Mouse (Mus musculus) embryonic facial prominence, embryonic 15.5 days (tissue): ENCODE data around the gene Pde4c. TPM values are rescaled to one million over a fixed set of nuclear protein-coding genes. Genes with fewer than 3 reads are reported as not detected.

Experiments used
- ATAC-seq: fragments of 200-750 bp; cut with Nextera tagmentation; 2 replicates; pipeline ENCODE4 v1.8.0; 2017; ENCODE audit warnings: low read depth, moderate TSS enrichment; ENCODE audit not compliant: insufficient number of reproducible peaks, low FRiP score, low TSS enrichment
- H3K27ac ChIP-seq: fragments of 300-500 bp; sonication (generic); replicated peaks from 2 replicates; pipeline ENCODE4 v1.5.1; 2015; ENCODE audit warnings: mild to moderate bottlenecking, inconsistent platforms
- H3K27me3 ChIP-seq: fragments of 300-500 bp; sonication (generic); 2 replicates; pipeline ENCODE4 v1.6.1; 2015; ENCODE audit warnings: inconsistent platforms
- H3K36me3 ChIP-seq: fragments of 300-500 bp; sonication (generic); 2 replicates; pipeline ENCODE4 v1.6.1; 2015; ENCODE audit warnings: mild to moderate bottlenecking, inconsistent platforms
- H3K4me1 ChIP-seq: fragments of 300-500 bp; sonication (generic); 2 replicates; pipeline ENCODE4 v1.6.1; 2015; ENCODE audit warnings: inconsistent platforms
- H3K4me2 ChIP-seq: fragments of 300-500 bp; sonication (generic); replicated peaks from 2 replicates; pipeline ENCODE4 v1.6.1; 2015; ENCODE audit warnings: mild to moderate bottlenecking, inconsistent platforms
- H3K4me3 ChIP-seq: fragments of 300-500 bp; sonication (generic); replicated peaks from 2 replicates; pipeline ENCODE4 v1.5.1; 2015; ENCODE audit warnings: mild to moderate bottlenecking, inconsistent platforms
- H3K9ac ChIP-seq: fragments of 300-500 bp; sonication (generic); 2 replicates; pipeline ENCODE4 v1.6.1; 2015; ENCODE audit warnings: inconsistent platforms
- H3K9me3 ChIP-seq: fragments of 300-500 bp; sonication (generic); replicated peaks from 2 replicates; pipeline ENCODE4 v1.6.1; 2016; ENCODE audit warnings: inconsistent platforms
- whole genome bisulfite sequencing: fragments of 180-500 bp; shearing (Covaris S2); methylation state at CpG from one replicate; pipeline ENCODE4 v1.1.7; 2015; 5-methylcytosine and 5-hydroxymethylcytosine counted together
- polyA plus RNA-seq: library from polyadenylated mRNA; unstranded; fragments of >200 nt; fragmentation: Nextera tagmentation; extraction: Ambion mirVana; gene quantifications from 2 replicates; pipeline ENCODE4 v1.2.1, GENCODE M21; 2015

The Pde4c gene
- polyA plus RNA-seq, 1 experiment from 2014 or later: 0.29 TPM

DNA sequence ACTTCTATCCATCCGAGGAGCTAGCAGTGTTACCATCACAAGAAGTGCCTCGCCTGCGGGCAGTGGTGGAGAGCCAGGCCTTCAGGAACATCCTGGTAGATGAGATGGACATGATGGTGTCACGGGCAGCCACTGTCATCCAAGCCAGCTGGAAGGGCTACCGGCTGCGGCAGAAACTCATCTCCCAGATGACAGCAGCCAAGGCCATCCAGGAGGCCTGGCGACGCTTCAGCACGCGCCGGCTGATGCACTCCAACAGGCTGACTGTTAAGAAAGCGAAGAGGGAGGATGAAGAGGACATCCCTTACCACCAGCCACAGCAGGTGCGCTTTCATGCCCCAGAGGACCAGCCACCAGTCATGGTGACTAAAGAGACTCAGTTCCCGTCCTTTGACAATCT, 15.2 kb upstream of the Pde4c start:
- WGBS: 86% methylated on average over 14 of the region's 14 CpGs

DNA sequence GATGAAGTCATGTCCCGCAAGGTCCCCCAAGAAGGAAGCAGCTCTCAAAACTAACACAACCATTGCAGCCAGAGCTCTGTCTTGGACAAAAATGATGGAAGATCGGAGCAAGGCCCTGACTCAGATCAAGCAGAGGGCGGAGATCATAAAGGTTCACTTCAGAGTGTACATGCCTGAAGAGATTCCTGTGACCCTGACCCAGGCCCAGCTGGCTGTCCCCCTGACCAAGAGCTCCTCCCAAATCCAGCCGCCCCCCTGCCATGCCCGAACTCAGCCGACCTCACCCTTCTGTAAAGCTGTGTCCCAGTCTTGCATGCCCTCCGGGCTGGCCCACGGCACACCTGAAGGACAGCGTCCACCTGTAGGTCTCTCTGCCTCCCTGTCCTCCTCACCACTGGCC, 13.7 kb upstream of the Pde4c start:
- Histone ChIP-seq H3K9me3 (no peaks in the 10 kb centered on the region), H3K36me3 (no peaks in the 10 kb centered on the region), H3K27ac (no peak overlapping the region), H3K27me3 (no peaks in the 10 kb centered on the region), H3K4me1 (no peaks in the 10 kb centered on the region), H3K9ac (no peak overlapping the region), H3K4me3 (no peak overlapping the region), H3K4me2 (no peak overlapping the region)
- 84% methylated on average over 9 of the region's 9 CpGs for WGBS
- ATAC-seq: no peak

More for the DNA sequence above, 15.2 kb upstream of the Pde4c start:
- no peak for ATAC-seq
- H3K4me1 ChIP-seq: no peaks in the 10 kb centered on the region
- no peaks in the 10 kb centered on the region for H3K36me3 ChIP-seq
- no peak overlapping the region for H3K4me2 ChIP-seq
- H3K4me3 ChIP-seq: no peak overlapping the region
- H3K9me3 ChIP-seq: no peaks in the 10 kb centered on the region
- no peaks in the 10 kb centered on the region for H3K27me3 ChIP-seq
- H3K9ac ChIP-seq: no peak overlapping the region
- no peak overlapping the region for H3K27ac ChIP-seq

DNA sequence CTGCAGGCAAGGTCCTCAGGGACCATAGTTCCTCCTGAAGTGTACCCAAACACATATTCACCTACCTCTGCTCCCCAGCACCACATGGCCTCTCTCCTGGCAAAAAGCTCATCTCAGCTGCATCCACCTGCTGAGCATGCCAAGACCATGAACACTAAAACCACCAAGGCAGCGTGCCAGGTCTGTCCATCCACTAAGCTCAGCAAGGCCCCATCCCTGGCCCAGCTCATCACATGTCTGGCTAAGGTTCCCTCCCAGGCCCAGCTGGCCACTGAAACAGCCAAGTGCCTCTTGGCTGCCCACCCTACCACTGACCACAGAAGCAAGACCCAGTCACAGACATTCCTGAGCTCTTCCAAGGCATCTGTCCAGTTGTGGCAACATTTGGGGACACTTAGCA, 13.2 kb upstream of the Pde4c start:
- Histone ChIP-seq H3K27me3 (no peaks in the 10 kb centered on the region), H3K9ac (no peak overlapping the region), H3K9me3 (no peaks in the 10 kb centered on the region), H3K36me3 (no peaks in the 10 kb centered on the region), H3K4me3 (no peak overlapping the region), H3K4me2 (no peak overlapping the region), H3K4me1 (no peaks in the 10 kb centered on the region), H3K27ac (no peak overlapping the region)
- no peak for ATAC-seq
- WGBS: 86% methylated on average over 1 of the region's 1 CpGs

- no peak overlapping the region for H3K27ac ChIP-seq
- no peaks in the 10 kb centered on the region for H3K4me1 ChIP-seq
- no peak overlapping the region for H3K9ac ChIP-seq
- no peak overlapping the region for H3K4me3 ChIP-seq
- WGBS: 79% methylated on average over 11 of the region's 11 CpGs
- no peaks in the 10 kb centered on the region for H3K9me3 ChIP-seq
- H3K36me3 ChIP-seq: no peaks in the 10 kb centered on the region
- H3K27me3 ChIP-seq: no peaks in the 10 kb centered on the region
- ATAC-seq: no peak
- no peak overlapping the region for H3K4me2 ChIP-seq
Measured at GRCm38 (mm10) chr8:70711041-70711440, 12.5 kb upstream of the Pde4c start.

DNA sequence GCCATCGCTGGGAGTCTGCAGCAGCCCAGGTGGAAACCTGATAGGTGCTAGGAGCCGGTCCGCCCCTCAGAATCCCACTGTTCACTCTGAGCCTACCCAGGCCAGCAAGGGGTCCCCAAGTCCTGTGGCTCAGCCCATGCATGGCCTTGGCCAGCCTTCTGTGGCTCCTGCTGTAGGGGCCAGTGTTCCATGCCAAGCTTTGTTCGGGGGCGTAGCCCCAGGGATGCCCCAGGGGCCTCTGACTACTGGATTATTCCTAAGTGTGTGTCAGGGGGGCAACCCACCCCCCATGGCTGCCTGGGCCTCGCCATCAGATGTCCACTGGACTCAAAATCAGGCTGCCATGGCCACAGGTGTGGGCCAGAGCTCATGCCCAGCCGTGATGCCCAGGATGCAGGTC, 9.5 kb upstream of the Pde4c start:
- 77% methylated on average over 7 of the region's 7 CpGs for WGBS
- Histone ChIP-seq H3K36me3 (no peaks in the 10 kb centered on the region), H3K9ac (no peak overlapping the region), H3K4me1 (no peaks in the 10 kb centered on the region), H3K27me3 (no peaks in the 10 kb centered on the region), H3K9me3 (no peaks in the 10 kb centered on the region), H3K4me3 (no peak overlapping the region), H3K27ac (no peak overlapping the region), H3K4me2 (no peak overlapping the region)
- ATAC-seq: no peak

GRCm38 (mm10) chr8:70715086-70715485, 8.4 kb upstream of the Pde4c start:
- 60% methylated on average over 2 of the region's 2 CpGs for WGBS
- H3K9me3 ChIP-seq: no peaks in the 10 kb centered on the region
- H3K27ac ChIP-seq: no peak overlapping the region
- no peak overlapping the region for H3K4me2 ChIP-seq
- no peak for ATAC-seq
- no peaks in the 10 kb centered on the region for H3K36me3 ChIP-seq
- H3K4me3 ChIP-seq: no peak overlapping the region
- no peaks in the 10 kb centered on the region for H3K27me3 ChIP-seq
- H3K4me1 ChIP-seq: no peaks in the 10 kb centered on the region
- H3K9ac ChIP-seq: no peak overlapping the region

- Histone ChIP-seq H3K27me3 (no peaks in the 10 kb centered on the region), H3K27ac (no peak overlapping the region), H3K4me3 (no peak overlapping the region), H3K4me1 (no peaks in the 10 kb centered on the region), H3K9me3 (no peaks in the 10 kb centered on the region), H3K36me3 (no peaks in the 10 kb centered on the region), H3K9ac (no peak overlapping the region), H3K4me2 (no peak overlapping the region)
- 83% methylated on average over 40 of the region's 40 CpGs for whole genome bisulfite sequencing
- ATAC-seq: no peak
Measured at GRCm38 (mm10) chr8:70716521-70717400, 6.8 kb upstream of the Pde4c start.

- no peak for ATAC-seq
- H3K4me2 ChIP-seq: no peak within 1 kb of the TSS
- H3K9ac ChIP-seq: no peak within 1 kb of the TSS
- H3K4me1 ChIP-seq: no peaks in the 10 kb centered on the region
- no peak within 1 kb of the TSS for H3K4me3 ChIP-seq
- H3K27me3 ChIP-seq: no peaks in the 10 kb centered on the region
- H3K36me3 ChIP-seq: no peaks in the 10 kb centered on the region
- 3% methylated on average over 16 of the region's 19 CpGs for WGBS
- no peak within 1 kb of the TSS for H3K27ac ChIP-seq
- no peaks in the 10 kb centered on the region for H3K9me3 ChIP-seq
Measured at GRCm38 (mm10) chr8:70718297-70718696, 5.2 kb upstream of the Pde4c start, which contains the start of gene Gm3336. Gm3336 (plus strand) TSS chr8:70718543.

- Histone ChIP-seq H3K4me3 (no peak overlapping the region), H3K9me3 (no peaks in the 10 kb centered on the region), H3K9ac (no peak overlapping the region), H3K27me3 (no peaks in the 10 kb centered on the region), H3K27ac (no peak overlapping the region), H3K4me1 (no peaks in the 10 kb centered on the region), H3K36me3 (no peaks in the 10 kb centered on the region), H3K4me2 (no peak overlapping the region)
- no peak for ATAC-seq
- WGBS: 55% methylated on average over 9 of the region's 9 CpGs
Measured at GRCm38 (mm10) chr8:70719796-70720270, 3.7 kb upstream of the Pde4c start.

DNA sequence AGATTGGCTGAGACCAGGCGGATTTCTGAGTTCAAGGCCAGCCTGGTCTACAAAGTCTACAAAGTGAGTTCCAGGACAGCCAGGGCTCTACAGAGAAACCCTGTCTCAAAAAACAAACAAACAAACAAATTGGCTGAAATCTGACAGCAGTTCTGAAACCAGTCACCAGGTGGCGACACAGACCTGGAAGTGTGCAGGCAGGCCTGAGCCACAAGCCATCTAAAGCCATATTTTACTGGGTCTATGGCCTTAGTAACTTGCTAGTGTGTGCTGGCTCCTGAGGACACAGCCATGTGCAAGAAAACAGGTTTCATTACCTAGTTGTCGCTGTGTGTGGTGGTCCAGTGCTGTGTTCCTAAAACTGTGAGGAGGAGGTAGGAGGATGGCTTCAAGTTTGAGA, 2.8 kb upstream of the Pde4c start:
- no peaks in the 10 kb centered on the region for H3K4me1 ChIP-seq
- H3K4me3 ChIP-seq: no peak overlapping the region
- H3K9me3 ChIP-seq: no peaks in the 10 kb centered on the region
- H3K36me3 ChIP-seq: no peaks in the 10 kb centered on the region
- H3K27ac ChIP-seq: no peak overlapping the region
- ATAC-seq: 0 out of 2 replicates have a peak, but pooled peaks have one; percentile 43
- WGBS: 1% methylated on average over 3 of the region's 3 CpGs
- H3K27me3 ChIP-seq: peaks cover 2% of the 10 kb centered on the region; the same call in 1 of the 2 replicates
- no peak overlapping the region for H3K9ac ChIP-seq
- H3K4me2 ChIP-seq: no peak overlapping the region

GRCm38 (mm10) chr8:70721601-70722000, 1.9 kb upstream of the Pde4c start:
- no peaks in the 10 kb centered on the region for H3K4me1 ChIP-seq
- 80% methylated on average over 8 of the region's 8 CpGs for WGBS
- ATAC-seq: no peak
- no peak overlapping the region for H3K4me3 ChIP-seq
- no peaks in the 10 kb centered on the region for H3K9me3 ChIP-seq
- peaks cover 10% of the 10 kb centered on the region for H3K27me3 ChIP-seq
- no peak overlapping the region for H3K27ac ChIP-seq
- no peaks in the 10 kb centered on the region for H3K36me3 ChIP-seq
- H3K4me2 ChIP-seq: no peak overlapping the region
- no peak overlapping the region for H3K9ac ChIP-seq

GRCm38 (mm10) chr8:70724216-70724615, 696 bp downstream of the Pde4c start:
- H3K9me3 ChIP-seq: no peaks in the 10 kb centered on the region
- no peaks in the 10 kb centered on the region for H3K4me1 ChIP-seq
- H3K4me3 ChIP-seq: no peak overlapping the region
- WGBS: 73% methylated on average over 12 of the region's 12 CpGs
- no peaks in the 10 kb centered on the region for H3K36me3 ChIP-seq
- H3K4me2 ChIP-seq: no peak overlapping the region
- no peak for ATAC-seq
- H3K27me3 ChIP-seq: peaks cover 31% of the 10 kb centered on the region
- no peak overlapping the region for H3K9ac ChIP-seq
- no peak overlapping the region for H3K27ac ChIP-seq
